Mouse (Mus musculus): ENCODE results near the gene Bicra. TPM values are rescaled to one million over a fixed set of nuclear protein-coding genes. Genes with fewer than 3 reads are reported as not detected.

Bicra gene
- total and polyA plus RNA-seq, 2 experiments from 2014 or later: 2.4 to 7.2 TPM

- no peak overlapping the region for H3K9ac ChIP-seq (replicated peaks; ENCODE audit: low read depth, low read length)
- peaks cover 23% of the 10 kb centered on the region for H3K4me1 ChIP-seq (ENCODE audit: control insufficient read depth, insufficient read depth)
- DNase-seq (ENCODE audit: low spot score) (no peak), ATAC-seq (ENCODE audit: insufficient read depth, low read depth) (no peak)
- no peak overlapping the region for H3K27ac ChIP-seq (ENCODE audit: low read depth)
- 88% methylated on average over 8 of the region's 8 CpGs for WGBS
- no peak overlapping the region for H3K4me2 ChIP-seq (ENCODE audit: low read depth, low read length)
- TF ChIP-seq CTCF (IDR thresholded peaks at IDR 0.05; ENCODE audit: low read depth): no peak
- TF ChIP-seq EP300 (IDR thresholded peaks at IDR 0.05; ENCODE audit: low read depth): no peak
- no peaks in the 10 kb centered on the region for H3K36me3 ChIP-seq (replicated peaks; ENCODE audit: control insufficient read depth, insufficient read depth, low read length)
- no peak overlapping the region for H3K4me3 ChIP-seq (ENCODE audit: low read depth, low read length)
- no peaks in the 10 kb centered on the region for H3K9me3 ChIP-seq (replicated peaks; ENCODE audit: control insufficient read depth, low read length)
- no peaks in the 10 kb centered on the region for H3K27me3 ChIP-seq (ENCODE audit: control insufficient read depth, insufficient read depth, low read length)
Measured at GRCm38 (mm10) chr7:16024603-16025222, 23.0 kb downstream of the Bicra start.

GRCm38 (mm10) chr7:16019256-16020094 lies 28.2 kb downstream of the Bicra start:
- TF ChIP-seq EP300 (IDR thresholded peaks at IDR 0.05; ENCODE audit: low read depth): no peak
- no peak for TF ChIP-seq CTCF (IDR thresholded peaks at IDR 0.05; ENCODE audit: low read depth)
- no peak overlapping the region for H3K9ac ChIP-seq (replicated peaks; ENCODE audit: low read depth, low read length)
- H3K4me1 ChIP-seq (ENCODE audit: control insufficient read depth, insufficient read depth): peaks cover 26% of the 10 kb centered on the region
- no peaks in the 10 kb centered on the region for H3K36me3 ChIP-seq (replicated peaks; ENCODE audit: control insufficient read depth, insufficient read depth, low read length)
- no peak overlapping the region for H3K4me3 ChIP-seq (ENCODE audit: low read depth, low read length)
- H3K9me3 ChIP-seq (replicated peaks; ENCODE audit: control insufficient read depth, low read length): no peaks in the 10 kb centered on the region
- H3K27me3 ChIP-seq (ENCODE audit: control insufficient read depth, insufficient read depth, low read length): no peaks in the 10 kb centered on the region
- DNase-seq (ENCODE audit: low spot score) (no peak), ATAC-seq (ENCODE audit: insufficient read depth, low read depth) (0 out of 2 replicates have a peak, but pooled peaks have one; percentile 12)
- H3K27ac ChIP-seq (ENCODE audit: low read depth): peak overlapping the region; percentile 63
- no peak overlapping the region for H3K4me2 ChIP-seq (ENCODE audit: low read depth, low read length)
- WGBS: 77% methylated on average over 5 of the region's 5 CpGs

GRCm38 (mm10) chr7:16018016-16018810 lies 29.5 kb downstream of the Bicra start:
- Histone ChIP-seq H3K9ac (replicated peaks; ENCODE audit: low read depth, low read length) (no peak overlapping the region), H3K27me3 (ENCODE audit: control insufficient read depth, insufficient read depth, low read length) (no peaks in the 10 kb centered on the region), H3K4me1 (ENCODE audit: control insufficient read depth, insufficient read depth) (peaks cover 36% of the 10 kb centered on the region), H3K36me3 (replicated peaks; ENCODE audit: control insufficient read depth, insufficient read depth, low read length) (no peaks in the 10 kb centered on the region), H3K9me3 (replicated peaks; ENCODE audit: control insufficient read depth, low read length) (no peaks in the 10 kb centered on the region), H3K27ac (ENCODE audit: low read depth) (peak overlapping the region; percentile 63), H3K4me3 (ENCODE audit: low read depth, low read length) (no peak overlapping the region), H3K4me2 (ENCODE audit: low read depth, low read length) (no peak overlapping the region)
- TF ChIP-seq CTCF (IDR thresholded peaks at IDR 0.05; ENCODE audit: low read depth) (no peak), EP300 (IDR thresholded peaks at IDR 0.05; ENCODE audit: low read depth) (no peak; the same call in 1 of the 2 replicates)
- ATAC-seq (ENCODE audit: insufficient read depth, low read depth) (peak; percentile 70), DNase-seq (ENCODE audit: low spot score) (no peak)
- 61% methylated on average over 9 of the region's 9 CpGs for WGBS

- H3K4me2 ChIP-seq (ENCODE audit: low read depth, low read length): no peak overlapping the region
- no peaks in the 10 kb centered on the region for H3K9me3 ChIP-seq (replicated peaks; ENCODE audit: control insufficient read depth, low read length)
- H3K4me3 ChIP-seq (ENCODE audit: low read depth, low read length): no peak overlapping the region
- no peaks in the 10 kb centered on the region for H3K27me3 ChIP-seq (ENCODE audit: control insufficient read depth, insufficient read depth, low read length)
- no peak overlapping the region for H3K9ac ChIP-seq (replicated peaks; ENCODE audit: low read depth, low read length)
- DNase-seq (ENCODE audit: low spot score) (no peak), ATAC-seq (ENCODE audit: insufficient read depth, low read depth) (no peak)
- no peaks in the 10 kb centered on the region for H3K36me3 ChIP-seq (replicated peaks; ENCODE audit: control insufficient read depth, insufficient read depth, low read length)
- WGBS: 71% methylated on average over 5 of the region's 5 CpGs
- H3K4me1 ChIP-seq (ENCODE audit: control insufficient read depth, insufficient read depth): peaks cover 46% of the 10 kb centered on the region
- H3K27ac ChIP-seq (ENCODE audit: low read depth): peak overlapping the region; percentile 78
- TF ChIP-seq EP300 (IDR thresholded peaks at IDR 0.05; ENCODE audit: low read depth): no peak
- TF ChIP-seq CTCF (IDR thresholded peaks at IDR 0.05; ENCODE audit: low read depth): no peak
Measured at GRCm38 (mm10) chr7:16015384-16015783, 32.3 kb downstream of the Bicra start.

GRCm38 (mm10) chr7:16014521-16015175 lies 33.1 kb downstream of the Bicra start:
- TF ChIP-seq EP300 (IDR thresholded peaks at IDR 0.05; ENCODE audit: low read depth): no peak
- no peak for TF ChIP-seq CTCF (IDR thresholded peaks at IDR 0.05; ENCODE audit: low read depth)
- no peaks in the 10 kb centered on the region for H3K27me3 ChIP-seq (ENCODE audit: control insufficient read depth, insufficient read depth, low read length)
- H3K27ac ChIP-seq (ENCODE audit: low read depth): peak overlapping the region; percentile 78
- no peaks in the 10 kb centered on the region for H3K9me3 ChIP-seq (replicated peaks; ENCODE audit: control insufficient read depth, low read length)
- no peaks in the 10 kb centered on the region for H3K36me3 ChIP-seq (replicated peaks; ENCODE audit: control insufficient read depth, insufficient read depth, low read length)
- no peak overlapping the region for H3K4me3 ChIP-seq (ENCODE audit: low read depth, low read length)
- no peak for DNase-seq (ENCODE audit: low spot score)
- no peak overlapping the region for H3K9ac ChIP-seq (replicated peaks; ENCODE audit: low read depth, low read length)
- no peak overlapping the region for H3K4me2 ChIP-seq (ENCODE audit: low read depth, low read length)
- 58% methylated on average over 8 of the region's 8 CpGs for WGBS
- H3K4me1 ChIP-seq (ENCODE audit: control insufficient read depth, insufficient read depth): peaks cover 43% of the 10 kb centered on the region
- peak; percentile 53; the same call in 1 of the 2 replicates for ATAC-seq (ENCODE audit: insufficient read depth, low read depth)

Data from heart, postnatal 0 days (tissue).